Mouse (Mus musculus): ENCODE data around the gene Nup214. TPM values are rescaled to one million over a fixed set of nuclear protein-coding genes. Genes with fewer than 3 reads are reported as not detected.

The Nup214 gene
- total and polyA plus RNA-seq, 3 experiments: 13.9 to 106 (median 50.9) TPM

GRCm38 (mm10) chr2:32047323-32047722 lies 73.1 kb downstream of the Nup214 start:
- H3K27ac ChIP-seq (ENCODE audit: insufficient read depth, low read depth): no peak overlapping the region
- H3K79me2 ChIP-seq (replicated peaks; ENCODE audit: control insufficient read depth, extremely low read depth, insufficient read depth, poor library complexity, severe bottlenecking): no peaks in the 10 kb centered on the region
- no peaks in the 10 kb centered on the region for H3K9me3 ChIP-seq (replicated peaks; ENCODE audit: low read length)
- in situ Hi-C loops (cut with MboI; ENCODE audit: low pct_ligation_motif_present, low pct_unique_long_range_greater_than_20kb, low sequenced_read_pairs) (no loop called here), dilution Hi-C loops (cut with MboI; ENCODE audit: extremely low pct_ligation_motif_present, extremely low pct_unique_long_range_greater_than_20kb, low sequenced_read_pairs) (no loop called here)
- no peaks in the 10 kb centered on the region for H3K4me1 ChIP-seq (ENCODE audit: control insufficient read depth in 1 of 2, insufficient read depth in 2 of 2)
- TF ChIP-seq EP300 (IDR thresholded peaks at IDR 0.05; ENCODE audit: low read length) (no peak), IRF4 (IDR thresholded peaks at IDR 0.05; ENCODE audit: low read depth, low read length) (no peak), POLR2A (IDR thresholded peaks at IDR 0.05; ENCODE audit: low read depth, low read length) (no peak), ZNF384 (IDR thresholded peaks at IDR 0.05; ENCODE audit: low read depth, low read length) (no peak), NELFE (IDR thresholded peaks at IDR 0.05; ENCODE audit: low read depth, low read length) (no peak), BHLHE40 (IDR thresholded peaks at IDR 0.05; ENCODE audit: low read depth, low read length) (no peak)
- no peak overlapping the region for H3K4me3 ChIP-seq (replicated peaks in 1 of 3; ENCODE audit: low read depth in 2 of 3, low read length in 2 of 3, poor library complexity in 1 of 3)
- no peak overlapping the region for H3K4me2 ChIP-seq (ENCODE audit: insufficient read depth, low read depth, poor library complexity, severe bottlenecking)
- no peaks in the 10 kb centered on the region for H3K27me3 ChIP-seq (replicated peaks)
- peaks cover 63 to 90% of the 10 kb centered on the region in 2 experiments for H3K36me3 ChIP-seq (replicated peaks in 1 of 2; ENCODE audit: control insufficient read depth in 1 of 2, insufficient read depth in 1 of 2, low read length in 1 of 2)
- no peak overlapping the region for H3K9ac ChIP-seq (ENCODE audit: insufficient read depth, low read depth)
- DNase-seq (ENCODE audit: extremely low read depth): no peak

GRCm38 (mm10) chr2:32051791-32052190 lies 77.6 kb downstream of the Nup214 start:
- DNase-seq (ENCODE audit: extremely low read depth): no peak
- Histone ChIP-seq H3K27me3 (replicated peaks) (peaks cover 3% of the 10 kb centered on the region), H3K4me3 (replicated peaks in 1 of 3; ENCODE audit: low read depth in 2 of 3, low read length in 2 of 3, poor library complexity in 1 of 3) (no peak overlapping the region), H3K27ac (ENCODE audit: insufficient read depth, low read depth) (no peak overlapping the region), H3K36me3 (replicated peaks in 1 of 2; ENCODE audit: control insufficient read depth in 1 of 2, insufficient read depth in 1 of 2, low read length in 1 of 2) (peaks cover 44 to 64% of the 10 kb centered on the region in 2 experiments), H3K9ac (ENCODE audit: insufficient read depth, low read depth) (no peak overlapping the region), H3K9me3 (replicated peaks; ENCODE audit: low read length) (no peaks in the 10 kb centered on the region), H3K79me2 (replicated peaks; ENCODE audit: control insufficient read depth, extremely low read depth, insufficient read depth, poor library complexity, severe bottlenecking) (no peaks in the 10 kb centered on the region), H3K4me1 (ENCODE audit: control insufficient read depth in 1 of 2, insufficient read depth in 2 of 2) (no peaks in the 10 kb centered on the region), H3K4me2 (ENCODE audit: insufficient read depth, low read depth, poor library complexity, severe bottlenecking) (no peak overlapping the region)
- TF ChIP-seq MAFK (IDR thresholded peaks at IDR 0.05; ENCODE audit: insufficient replicate concordance, low read length) (no peak), MXI1 (IDR thresholded peaks at IDR 0.05; ENCODE audit: low read depth, low read length) (no peak), MYC (IDR thresholded peaks at IDR 0.05; ENCODE audit: low read depth, low read length) (no peak), ETS1 (conservative IDR thresholded peaks at IDR 0.05; ENCODE audit: low read depth, low read length) (no peak), USF2 (conservative IDR thresholded peaks at IDR 0.05; ENCODE audit: low read depth, low read length) (no peak), JUND (conservative IDR thresholded peaks at IDR 0.05; ENCODE audit: low read depth, low read length) (no peak), TCF12 (IDR thresholded peaks at IDR 0.05; ENCODE audit: low read depth, low read length) (no peak)
- dilution Hi-C loops (cut with MboI; ENCODE audit: extremely low pct_ligation_motif_present, extremely low pct_unique_long_range_greater_than_20kb, low sequenced_read_pairs): no loop called here
- in situ Hi-C loops (cut with MboI; ENCODE audit: low pct_ligation_motif_present, low pct_unique_long_range_greater_than_20kb, low sequenced_read_pairs): no loop called here

- H3K36me3 ChIP-seq (replicated peaks in 1 of 2; ENCODE audit: control insufficient read depth in 1 of 2, insufficient read depth in 1 of 2, low read length in 1 of 2): peaks cover 38 to 58% of the 10 kb centered on the region in 2 experiments
- H3K9ac ChIP-seq (ENCODE audit: insufficient read depth, low read depth): no peak overlapping the region
- DNase-seq (ENCODE audit: extremely low read depth): no peak
- TF ChIP-seq POLR2AphosphoS2 (IDR thresholded peaks at IDR 0.05; ENCODE audit: low read depth, low read length) (no peak), HCFC1 (IDR thresholded peaks at IDR 0.05; ENCODE audit: low read depth, low read length) (no peak), GABPA (IDR thresholded peaks at IDR 0.05; ENCODE audit: insufficient replicate concordance, low read depth, low read length) (no peak), ZMIZ1 (IDR thresholded peaks at IDR 0.05; ENCODE audit: low read depth, low read length) (no peak), JUND (conservative IDR thresholded peaks at IDR 0.05; ENCODE audit: low read depth, low read length) (no peak), MYC (IDR thresholded peaks at IDR 0.05; ENCODE audit: low read depth, low read length) (no peak), TCF12 (IDR thresholded peaks at IDR 0.05; ENCODE audit: low read depth, low read length) (no peak), ZC3H11A (IDR thresholded peaks at IDR 0.05; ENCODE audit: low read depth, low read length) (no peak), MXI1 (IDR thresholded peaks at IDR 0.05; ENCODE audit: low read depth, low read length) (no peak), UBTF (IDR thresholded peaks at IDR 0.05; ENCODE audit: low read depth, low read length) (no peak), MAX (IDR thresholded peaks at IDR 0.05; ENCODE audit: low read length) (no peak), IRF4 (IDR thresholded peaks at IDR 0.05; ENCODE audit: low read depth, low read length) (no peak), MEF2A (IDR thresholded peaks at IDR 0.05; ENCODE audit: borderline replicate concordance, low read depth, low read length) (no peak), SMC3 (IDR thresholded peaks at IDR 0.05; ENCODE audit: low read depth, low read length) (no peak), SIN3A (IDR thresholded peaks at IDR 0.05; ENCODE audit: low read length) (no peak), CHD2 (IDR thresholded peaks at IDR 0.05; ENCODE audit: low read length) (no peak), EP300 (IDR thresholded peaks at IDR 0.05; ENCODE audit: low read length) (no peak), USF2 (conservative IDR thresholded peaks at IDR 0.05; ENCODE audit: low read depth, low read length) (no peak)
- in situ Hi-C loops (cut with MboI; ENCODE audit: low pct_ligation_motif_present, low pct_unique_long_range_greater_than_20kb, low sequenced_read_pairs) (no loop called here), dilution Hi-C loops (cut with MboI; ENCODE audit: extremely low pct_ligation_motif_present, extremely low pct_unique_long_range_greater_than_20kb, low sequenced_read_pairs) (no loop called here)
- H3K27me3 ChIP-seq (replicated peaks): peaks cover 5% of the 10 kb centered on the region
- H3K4me3 ChIP-seq (replicated peaks in 1 of 3; ENCODE audit: low read depth in 2 of 3, low read length in 2 of 3, poor library complexity in 1 of 3): no peak overlapping the region
- no peaks in the 10 kb centered on the region for H3K79me2 ChIP-seq (replicated peaks; ENCODE audit: control insufficient read depth, extremely low read depth, insufficient read depth, poor library complexity, severe bottlenecking)
- no peak overlapping the region for H3K4me2 ChIP-seq (ENCODE audit: insufficient read depth, low read depth, poor library complexity, severe bottlenecking)
- H3K4me1 ChIP-seq (ENCODE audit: control insufficient read depth in 1 of 2, insufficient read depth in 2 of 2): no peaks in the 10 kb centered on the region
- no peaks in the 10 kb centered on the region for H3K9me3 ChIP-seq (replicated peaks; ENCODE audit: low read length)
- no peak overlapping the region for H3K27ac ChIP-seq (ENCODE audit: insufficient read depth, low read depth)
Measured at GRCm38 (mm10) chr2:32052418-32052817, 78.2 kb downstream of the Nup214 start.

Data from CH12.LX (cell line).